In the genomic region with DNA sequence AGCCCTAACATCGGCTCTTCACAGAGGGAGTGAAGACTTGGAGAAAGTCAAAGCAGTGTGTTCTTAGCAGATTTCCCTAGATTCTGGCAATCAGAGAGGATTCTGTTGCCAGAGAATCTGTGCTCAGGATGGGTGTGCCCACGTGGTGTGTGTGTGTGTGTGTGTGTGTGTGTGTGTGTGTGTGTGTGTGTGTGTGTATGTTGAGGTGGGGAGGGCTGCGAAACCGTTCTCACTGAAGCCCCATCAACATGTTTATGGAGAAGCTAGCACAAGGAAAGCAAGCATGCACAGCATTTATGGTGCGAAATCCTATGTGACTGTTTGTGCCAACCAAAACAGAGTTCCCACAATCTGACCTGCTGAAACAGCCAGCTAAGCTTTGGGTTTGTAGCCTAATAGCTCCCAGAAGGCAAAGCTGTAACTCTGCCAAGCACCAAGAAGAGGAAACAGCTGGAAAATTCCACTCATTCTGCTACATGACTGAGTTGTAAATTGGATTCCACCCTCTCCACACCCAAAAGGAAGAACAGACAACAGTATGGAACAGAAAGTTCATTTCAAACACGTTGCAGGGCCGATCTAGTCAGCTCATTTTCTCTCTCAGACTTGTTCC, we compare ENCODE assay signal across 9 mouse cellular contexts. TPM values are rescaled to one million over a fixed set of nuclear protein-coding genes. Genes with fewer than 3 reads are reported as not detected.
DNase-seq lines count a peak whose midpoint lies in the region; ATAC-seq and TF ChIP-seq lines count a peak whose summit lies in the region.
"Had no signal": no experiment of that assay in that cellular context is flagged by ENCODE, and none has a peak within 500 bp of the region (broad histone marks: within the 10 kb centered on the region; RNA-seq: fewer than 3 reads in every experiment).

No protein-coding gene starts in this region.

- no peak overlapping the region for H3K4me2 ChIP-seq in hindbrain, postnatal 0 days (ENCODE audit: low read depth, low read length)
- peak overlapping the region; percentile 36 for H3K4me2 ChIP-seq in embryonic facial prominence, embryonic 14.5 days (ENCODE audit: low read depth, low read length)
- H3K4me2 ChIP-seq: hindbrain, embryonic 15.5 days had no signal

- H3K27ac ChIP-seq in hindbrain, postnatal 0 days: no peak overlapping the region
- H3K27ac ChIP-seq in hindbrain, embryonic 10.5 days: no peak overlapping the region
- H3K27ac ChIP-seq in embryonic facial prominence, embryonic 14.5 days (replicated peaks; ENCODE audit: low read depth, low read length): peak overlapping the region; percentile 88
- H3K27ac ChIP-seq: hindbrain, embryonic 15.5 days had no signal

- no peaks in the 10 kb centered on the region for H3K27me3 ChIP-seq in hindbrain, postnatal 0 days (ENCODE audit: insufficient read depth, low read length)
- no peaks in the 10 kb centered on the region for H3K27me3 ChIP-seq in hindbrain, embryonic 10.5 days (ENCODE audit: insufficient read depth, poor library complexity, severe bottlenecking)
- no peaks in the 10 kb centered on the region for H3K27me3 ChIP-seq in embryonic facial prominence, embryonic 14.5 days (replicated peaks; ENCODE audit: control insufficient read depth, insufficient read depth, low read length)
- H3K27me3 ChIP-seq: hindbrain, embryonic 15.5 days had no signal

- H3K4me3 ChIP-seq in hindbrain, postnatal 0 days (ENCODE audit: low read length): no peak overlapping the region
- no peak overlapping the region for H3K4me3 ChIP-seq in hindbrain, embryonic 10.5 days
- no peak overlapping the region for H3K4me3 ChIP-seq in embryonic facial prominence, embryonic 14.5 days (ENCODE audit: low read depth, low read length)
- H3K4me3 ChIP-seq: hindbrain, embryonic 15.5 days had no signal

- intact Hi-C loops in heart, postnatal 10 days (cut with DNase I): loop anchor here (2.0 kb wide), 3 partner anchors 14 to 48 kb away; a partner anchor contains a TSS

- no peak for ATAC-seq in hindbrain, postnatal 0 days
- peak; percentile 91 for ATAC-seq in embryonic facial prominence, embryonic 14.5 days (ENCODE audit: low read depth)
- ATAC-seq in megakaryocyte, adult 5-6 weeks (ENCODE audit: poor library complexity, severe bottlenecking): no peak

- H3K9me3 ChIP-seq in hindbrain, postnatal 0 days (ENCODE audit: low read length): no peaks in the 10 kb centered on the region
- no peaks in the 10 kb centered on the region for H3K9me3 ChIP-seq in hindbrain, embryonic 10.5 days
- H3K9me3 ChIP-seq in embryonic facial prominence, embryonic 14.5 days (ENCODE audit: control insufficient read depth, low read length): no peaks in the 10 kb centered on the region
- H3K9me3 ChIP-seq: hindbrain, embryonic 15.5 days had no signal

- no peaks in the 10 kb centered on the region; the same call in 1 of the 2 replicates for H3K36me3 ChIP-seq in hindbrain, postnatal 0 days (ENCODE audit: insufficient read depth, low read length)
- H3K36me3 ChIP-seq in hindbrain, embryonic 10.5 days: no peaks in the 10 kb centered on the region
- peaks cover 26% of the 10 kb centered on the region for H3K36me3 ChIP-seq in embryonic facial prominence, embryonic 14.5 days (ENCODE audit: control insufficient read depth, insufficient read depth, low read length)

- TF ChIP-seq CTCF in hindbrain, postnatal 0 days (IDR thresholded peaks at IDR 0.05; ENCODE audit: low read depth): no peak

- no peak overlapping the region for H3K9ac ChIP-seq in hindbrain, postnatal 0 days (replicated peaks; ENCODE audit: low read length)
- no peak overlapping the region for H3K9ac ChIP-seq in embryonic facial prominence, embryonic 14.5 days (ENCODE audit: low read depth, low read length)
- H3K9ac ChIP-seq: hindbrain, embryonic 15.5 days had no signal

- 58% methylated on average over 7 of the region's 7 CpGs for WGBS in hindbrain, postnatal 0 days
- 86% methylated on average over 7 of the region's 7 CpGs for WGBS in hindbrain, embryonic 10.5 days
- 26% methylated on average over 7 of the region's 7 CpGs for WGBS in embryonic facial prominence, embryonic 14.5 days

- no peaks in the 10 kb centered on the region for H3K4me1 ChIP-seq in hindbrain, postnatal 0 days (ENCODE audit: insufficient read depth, low read length)
- H3K4me1 ChIP-seq in hindbrain, embryonic 10.5 days (replicated peaks): no peaks in the 10 kb centered on the region
- peaks cover 16% of the 10 kb centered on the region for H3K4me1 ChIP-seq in embryonic facial prominence, embryonic 14.5 days (ENCODE audit: control insufficient read depth, insufficient read depth, low read length)
- H3K4me1 ChIP-seq: hindbrain, embryonic 15.5 days had no signal

- DNase-seq in hindbrain, postnatal 0 days (ENCODE audit: low spot score): peak; percentile 56
- no peak for DNase-seq in hindbrain, embryonic 10.5 days (ENCODE audit: low spot score)
- DNase-seq in embryonic facial prominence, embryonic 14.5 days (ENCODE audit: low spot score): peak; percentile 97
- peak; percentile 88 to 89 for DNase-seq in heart, postnatal 10 days
- DNase-seq in layer of hippocampus, adult 9-10 months (ENCODE audit: low spot score): peak; percentile 42
- DNase-seq in ovary, postnatal 14 days (ENCODE audit: low spot score): peak; percentile 48
- no peak for DNase-seq in thymus, postnatal 25 days

RNA-seq across cellular contexts. Expression of a gene that starts 13.7 kb away (rescaled TPM):
- 91.5 and 109 TPM in 2 replicates for total RNA-seq in hindbrain, postnatal 0 days (2014; rRNA removed)
- polyA plus RNA-seq in hindbrain, postnatal 0 days (2015; fragmentation: Nextera tagmentation; extraction: Ambion mirVana): 198 and 206 TPM in 2 replicates
- polyA plus RNA-seq in hindbrain, embryonic 10.5 days (2016; fragmentation: Nextera tagmentation; extraction: Ambion mirVana): 160 and 200 TPM in 2 replicates
- polyA plus RNA-seq in embryonic facial prominence, embryonic 14.5 days (2014; fragmentation: Nextera tagmentation; extraction: Ambion mirVana): 687 and 752 TPM in 2 replicates
- total RNA-seq in heart, postnatal 10 days (2021): 100 to 1,000 TPM; 143 to 197 TPM
- 967 and 993 TPM in 2 replicates for total RNA-seq in megakaryocyte, adult 5-6 weeks (2015)
- total RNA-seq in megakaryocyte, adult 5-6 weeks (2017): 1,318 and 1,661 TPM in 2 replicates

RNA-seq across cellular contexts. Expression of a gene that starts 48.2 kb away (rescaled TPM):
- 9.7 and 16.4 TPM in 2 replicates for total RNA-seq in hindbrain, postnatal 0 days (2014; rRNA removed)
- 234 and 235 TPM in 2 replicates for polyA plus RNA-seq in hindbrain, postnatal 0 days (2015; fragmentation: Nextera tagmentation; extraction: Ambion mirVana)
- 327 and 404 TPM in 2 replicates for polyA plus RNA-seq in hindbrain, embryonic 10.5 days (2016; fragmentation: Nextera tagmentation; extraction: Ambion mirVana)
- polyA plus RNA-seq in embryonic facial prominence, embryonic 14.5 days (2014; fragmentation: Nextera tagmentation; extraction: Ambion mirVana): 1,533 and 1,735 TPM in 2 replicates
- total RNA-seq in heart, postnatal 10 days (2021): 100 to 1,000 TPM; 212 to 217 TPM
- total RNA-seq in megakaryocyte, adult 5-6 weeks (2015): 3,100 and 3,549 TPM in 2 replicates
- 217 and 333 TPM in 2 replicates for total RNA-seq in megakaryocyte, adult 5-6 weeks (2017)

Comparison
In these comparisons a context has a peak if more than half of its experiments do, and no peak if none do; other contexts are left out.
1. DNase-seq: peak in hindbrain, postnatal 0 days (single experiment), embryonic facial prominence, embryonic 14.5 days (single experiment), heart, postnatal 10 days (2 of 2), layer of hippocampus, adult 9-10 months (single experiment) and ovary, postnatal 14 days (single experiment); none in hindbrain, embryonic 10.5 days (single experiment) and thymus, postnatal 25 days (single experiment).
2. RNA of a gene that starts 48.2 kb away (total RNA-seq): 217 to 3,549 TPM in megakaryocyte, adult 5-6 weeks and 212 to 217 TPM in heart, postnatal 10 days; 9.7 to 16.4 TPM in hindbrain, postnatal 0 days; every median in the first group is over 10 times any median in the second.